Mouse (Mus musculus) G1E (cell line): ENCODE results near the gene Sft2d2.

Experiments used
- CTCF ChIP-seq: IDR thresholded peaks from 2 replicates; pipeline ENCODE4 v1.5.1; 2012; ENCODE audit warnings: low read depth, low read length, inconsistent platforms, mixed read lengths
- GATA1 ChIP-seq: IDR thresholded peaks from 2 replicates; pipeline ENCODE4 v1.6.1; 2012; ENCODE audit warnings: borderline replicate concordance, low read length, inconsistent platforms, mixed read lengths
- POLR2AphosphoS5 ChIP-seq: IDR thresholded peaks from 2 replicates; pipeline ENCODE4 v1.6.1; 2012; ENCODE audit warnings: low read depth, low read length, inconsistent platforms; ENCODE audit not compliant: insufficient replicate concordance
- TAL1 ChIP-seq: conservative IDR thresholded peaks from 2 replicates; pipeline ENCODE4 v1.6.1; 2012; ENCODE audit warnings: low read depth, low read length, inconsistent platforms, mixed read lengths

DNA sequence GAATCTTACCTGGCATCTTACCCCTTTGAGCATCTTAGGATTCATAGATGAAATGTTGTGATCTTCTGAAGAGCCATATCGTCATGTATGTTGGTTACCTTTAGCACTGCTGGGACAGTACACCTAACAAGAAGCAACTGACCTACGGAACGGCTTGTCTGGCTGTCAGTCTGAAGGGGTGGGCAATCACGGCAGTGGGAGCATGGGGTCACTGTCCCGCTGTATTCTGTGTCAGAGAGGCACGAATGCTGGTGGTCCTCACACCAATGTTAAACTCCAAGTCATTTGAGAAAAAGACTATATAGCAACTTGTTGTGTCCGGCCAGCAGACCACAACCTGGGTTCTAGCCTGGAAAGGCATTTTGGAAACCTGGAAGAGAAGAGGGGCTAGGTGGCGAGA, 23.0 kb downstream of the Sft2d2 start:
- TF ChIP-seq CTCF (no peak), GATA1 (no peak), TAL1 (no peak), POLR2AphosphoS5 (no peak)
